Mouse (Mus musculus): ENCODE results near the gene Kpna6. TPM values are rescaled to one million over a fixed set of nuclear protein-coding genes. Genes with fewer than 3 reads are reported as not detected.

Kpna6 gene
- 3.3 and 3.7 TPM in 2 replicates for polyA plus RNA-seq (2015; fragmentation: Nextera tagmentation; extraction: Ambion mirVana)

- H3K4me2 ChIP-seq (ENCODE audit: low read depth, low read length), result peak within 1 kb of the TSS; percentile 89
- no peaks in the 10 kb centered on the region for H3K27me3 ChIP-seq (ENCODE audit: insufficient read depth, low read length)
- H3K4me3 ChIP-seq (ENCODE audit: low read depth, low read length), result peak within 1 kb of the TSS; percentile 89
- ATAC-seq (peak; percentile 94), DNase-seq (peak; percentile 89)
- peaks cover 12% of the 10 kb centered on the region for H3K4me1 ChIP-seq (ENCODE audit: insufficient read depth)
- peak within 1 kb of the TSS; percentile 96 for H3K27ac ChIP-seq (ENCODE audit: low read depth)
- H3K9me3 ChIP-seq (ENCODE audit: low read length), result no peaks in the 10 kb centered on the region
- peak within 1 kb of the TSS; percentile 96 for H3K9ac ChIP-seq (replicated peaks)
- TF ChIP-seq CTCF (IDR thresholded peaks at IDR 0.05; ENCODE audit: low read depth), result no peak
- TF ChIP-seq EP300 (IDR thresholded peaks at IDR 0.05; ENCODE audit: low read depth), result no peak
- H3K36me3 ChIP-seq (replicated peaks; ENCODE audit: insufficient read depth, low read length), result no peaks in the 10 kb centered on the region; the same call in 1 of the 2 replicates
- whole genome bisulfite sequencing (ENCODE audit: insufficient replicate concordance), result 2% methylated on average over 65 of the region's 65 CpGs
These were observed at the start of gene Kpna6 for GRCm38 (mm10) chr4:129672083-129672877. Kpna6 (minus strand) TSS chr4:129672767.

- Histone ChIP-seq H3K27me3 (ENCODE audit: insufficient read depth, low read length) (no peaks in the 10 kb centered on the region), H3K27ac (ENCODE audit: low read depth) (no peak overlapping the region), H3K4me2 (ENCODE audit: low read depth, low read length) (no peak overlapping the region), H3K36me3 (replicated peaks; ENCODE audit: insufficient read depth, low read length) (peaks cover 67% of the 10 kb centered on the region), H3K4me3 (ENCODE audit: low read depth, low read length) (no peak overlapping the region), H3K9me3 (ENCODE audit: low read length) (no peaks in the 10 kb centered on the region), H3K4me1 (ENCODE audit: insufficient read depth) (no peaks in the 10 kb centered on the region), H3K9ac (replicated peaks) (no peak overlapping the region)
- WGBS (ENCODE audit: insufficient replicate concordance), result 94% methylated on average over 9 of the region's 9 CpGs
- DNase-seq, result no peak
- no peak for TF ChIP-seq CTCF (IDR thresholded peaks at IDR 0.05; ENCODE audit: low read depth)
- no peak for TF ChIP-seq EP300 (IDR thresholded peaks at IDR 0.05; ENCODE audit: low read depth)
- ATAC-seq, result no peak
These were observed 43.7 kb upstream of the Kpna6 start for GRCm38 (mm10) chr4:129716310-129716709.

GRCm38 (mm10) chr4:129709486-129710129, 37.0 kb upstream of the Kpna6 start:
- Histone ChIP-seq H3K4me1 (ENCODE audit: insufficient read depth) (no peaks in the 10 kb centered on the region), H3K9ac (replicated peaks) (no peak overlapping the region), H3K36me3 (replicated peaks; ENCODE audit: insufficient read depth, low read length) (peaks cover 80% of the 10 kb centered on the region), H3K27me3 (ENCODE audit: insufficient read depth, low read length) (no peaks in the 10 kb centered on the region), H3K9me3 (ENCODE audit: low read length) (no peaks in the 10 kb centered on the region), H3K27ac (ENCODE audit: low read depth) (no peak overlapping the region), H3K4me3 (ENCODE audit: low read depth, low read length) (no peak overlapping the region), H3K4me2 (ENCODE audit: low read depth, low read length) (no peak overlapping the region)
- WGBS (ENCODE audit: insufficient replicate concordance), result 84% methylated on average over 8 of the region's 8 CpGs
- no peak for TF ChIP-seq EP300 (IDR thresholded peaks at IDR 0.05; ENCODE audit: low read depth)
- TF ChIP-seq CTCF (IDR thresholded peaks at IDR 0.05; ENCODE audit: low read depth), result no peak
- ATAC-seq (no peak), DNase-seq (no peak)

- Histone ChIP-seq H3K4me1 (ENCODE audit: insufficient read depth) (peaks cover under 1% of the 10 kb centered on the region; the same call in 1 of the 2 replicates), H3K4me3 (ENCODE audit: low read depth, low read length) (no peak overlapping the region), H3K9me3 (ENCODE audit: low read length) (no peaks in the 10 kb centered on the region), H3K36me3 (replicated peaks; ENCODE audit: insufficient read depth, low read length) (peaks cover 72% of the 10 kb centered on the region), H3K9ac (replicated peaks) (no peak overlapping the region), H3K27ac (ENCODE audit: low read depth) (no peak overlapping the region), H3K4me2 (ENCODE audit: low read depth, low read length) (no peak overlapping the region), H3K27me3 (ENCODE audit: insufficient read depth, low read length) (no peaks in the 10 kb centered on the region)
- WGBS (ENCODE audit: insufficient replicate concordance), result 68% methylated on average over 3 of the region's 3 CpGs
- TF ChIP-seq CTCF (IDR thresholded peaks at IDR 0.05; ENCODE audit: low read depth), result no peak
- no peak for TF ChIP-seq EP300 (IDR thresholded peaks at IDR 0.05; ENCODE audit: low read depth)
- DNase-seq, result no peak
- ATAC-seq, result no peak
These were observed 34.2 kb upstream of the Kpna6 start for GRCm38 (mm10) chr4:129706750-129707149.

GRCm38 (mm10) chr4:129702454-129702853, 29.9 kb upstream of the Kpna6 start:
- Histone ChIP-seq H3K27ac (ENCODE audit: low read depth) (no peak overlapping the region), H3K9ac (replicated peaks) (no peak overlapping the region), H3K4me2 (ENCODE audit: low read depth, low read length) (no peak overlapping the region), H3K36me3 (replicated peaks; ENCODE audit: insufficient read depth, low read length) (peaks cover 32% of the 10 kb centered on the region), H3K4me3 (ENCODE audit: low read depth, low read length) (no peak overlapping the region), H3K9me3 (ENCODE audit: low read length) (no peaks in the 10 kb centered on the region), H3K4me1 (ENCODE audit: insufficient read depth) (peaks cover 2% of the 10 kb centered on the region; the same call in 1 of the 2 replicates), H3K27me3 (ENCODE audit: insufficient read depth, low read length) (no peaks in the 10 kb centered on the region)
- ATAC-seq, result no peak
- 59% methylated on average over 11 of the region's 11 CpGs for WGBS (ENCODE audit: insufficient replicate concordance)
- TF ChIP-seq EP300 (IDR thresholded peaks at IDR 0.05; ENCODE audit: low read depth) (no peak), CTCF (IDR thresholded peaks at IDR 0.05; ENCODE audit: low read depth) (no peak)
- DNase-seq, result no peak
